Mouse (Mus musculus) mouse trophoblast stem cell (cell line): Measurements from ENCODE around the gene Gm14444.
"Not testable (repeated sequence)": the region's sequence is repeated elsewhere in the genome, so short reads cannot be mapped to it uniquely, and the experiment has no call there.

Experiments
- in situ Hi-C, 2 experiments: fragments of 300-500 bp; cut with MseI, MboI; formaldehyde crosslinking; loops; 2 replicates in 1 of 2; 3 replicates in 1 of 2; pipeline ENCODE4 v1.15.1; 2025

The Gm14444 gene

GRCm38 (mm10) chr2:175010022-175010421 is at the start of gene Gm14444:
Gene Gm14444, plus strand, starts transcription at chr2:175010241.
- in situ Hi-C loops: not testable (repeated sequence)

- in situ Hi-C loops: not testable (repeated sequence)
Measured at GRCm38 (mm10) chr2:174965466-174965865, 44.6 kb upstream of the Gm14444 start.

GRCm38 (mm10) chr2:175044268-175044667 is 34.2 kb downstream of the Gm14444 start:
- in situ Hi-C loops: not testable (repeated sequence)

GRCm38 (mm10) chr2:175067681-175068261 is 57.7 kb downstream of the Gm14444 start, which contains the start of gene Gm14393:
Gene Gm14393, minus strand, starts transcription at chr2:175067781.
- in situ Hi-C loops: not testable (repeated sequence)
